Mouse (Mus musculus): ENCODE measurements around the gene Hao2. TPM values are rescaled to one million over a fixed set of nuclear protein-coding genes. Genes with fewer than 3 reads are reported as not detected.

Hao2 gene
- total RNA-seq, 2 experiments from 2014 or later = not detected

- no peak for DNase-seq
Observed at GRCm38 (mm10) chr3:98856892-98857291, 36.1 kb downstream of the Hao2 start.

- DNase-seq = no peak
Observed at GRCm38 (mm10) chr3:98855160-98855559, 37.9 kb downstream of the Hao2 start.

- DNase-seq = no peak
Observed at GRCm38 (mm10) chr3:98853685-98854084, 39.4 kb downstream of the Hao2 start.

GRCm38 (mm10) chr3:98853051-98853450 lies 40.0 kb downstream of the Hao2 start:
- no peak for DNase-seq

- DNase-seq = no peak
Observed at GRCm38 (mm10) chr3:98852631-98853030, 40.4 kb downstream of the Hao2 start.

GRCm38 (mm10) chr3:98851853-98852252 lies 41.2 kb downstream of the Hao2 start:
- DNase-seq = no peak

- no peak for DNase-seq
Observed at GRCm38 (mm10) chr3:98850262-98850661, 42.8 kb downstream of the Hao2 start.

- DNase-seq = no peak
Observed at GRCm38 (mm10) chr3:98848898-98849297, 44.1 kb downstream of the Hao2 start.

Other genes with a start within 250 kb of the Hao2 start
- under 1 TPM in 1 of 2 experiments, not detected in 1; 0.13 TPM for gene Hsd3b2, start 168.7 kb downstream of the Hao2 start, total RNA-seq (2021)
- not detected for gene Hsd3b3, start 130.1 kb downstream of the Hao2 start, total RNA-seq (2021)
- not detected for gene Hsd3b6, start 78.8 kb downstream of the Hao2 start, total RNA-seq (2021)
- not detected for gene Hsd3b1, start 33.4 kb downstream of the Hao2 start, total RNA-seq (2021)
- 1 to 10 TPM; 6.3 to 8.5 TPM for gene Wars2, start 247.8 kb upstream of the Hao2 start, total RNA-seq (2021)

Data from layer of hippocampus, postnatal 36 days (tissue).